Mouse (Mus musculus) embryonic fibroblast, embryonic 13.5 days (primary cell): ENCODE data around the gene Cenpn.

Experiments used
- CTCF ChIP-seq: IDR thresholded peaks from 2 replicates; pipeline ENCODE4 v1.5.1; 2011; ENCODE audit warnings: mild to moderate bottlenecking, control low read depth, low read length, moderate library complexity, borderline replicate concordance; ENCODE audit not compliant: insufficient read depth
- POLR2A ChIP-seq: IDR thresholded peaks from 2 replicates; pipeline ENCODE4 v1.6.1; 2011; ENCODE audit warnings: low read depth, mild to moderate bottlenecking, control low read depth, low read length, moderate library complexity

DNA sequence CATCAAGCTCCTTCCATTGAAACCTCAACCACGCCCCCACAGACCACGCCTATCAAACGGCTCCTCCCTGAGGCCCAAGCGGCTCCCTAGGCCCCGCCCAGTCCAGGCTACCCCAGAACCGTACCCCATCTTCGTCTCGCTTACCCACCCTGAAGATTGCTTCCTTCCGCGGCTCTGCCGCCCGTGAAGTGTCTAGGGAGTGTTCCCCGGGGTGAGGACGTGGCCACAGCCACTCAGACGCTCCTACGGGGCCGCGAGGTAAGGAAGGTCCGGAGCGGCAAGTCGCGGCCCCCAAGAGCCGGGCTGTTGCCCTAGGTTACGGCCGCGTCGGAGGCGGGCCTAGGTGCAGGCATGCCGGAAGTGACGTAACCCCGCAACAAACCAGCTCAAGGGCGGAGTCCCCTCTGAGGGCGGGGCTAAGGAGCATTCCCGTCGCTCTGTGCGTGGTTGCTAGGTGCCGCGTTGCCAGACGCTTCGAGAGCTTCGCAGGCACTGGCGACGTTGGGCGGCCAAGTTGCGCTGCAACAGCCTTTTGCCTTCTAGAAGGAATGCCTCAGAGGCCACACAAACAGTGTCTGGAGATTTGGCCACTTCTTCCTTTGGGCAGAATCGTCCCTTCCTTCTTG lies 57.2 kb downstream of the Cenpn start, which contains the start of gene 1700030J22Rik:
- TF ChIP-seq CTCF (no peak), POLR2A (no peak)
